Mouse (Mus musculus) brain, embryonic 14.5 days (tissue): Measurements from ENCODE around the gene Olfr693.

Experiments used
- CTCF ChIP-seq: fragments of 200-500 bp; IDR thresholded peaks from 2 replicates; pipeline ENCODE4 v1.5.1; 2012; ENCODE audit warnings: inconsistent platforms, mild to moderate bottlenecking, moderate library complexity, borderline replicate concordance; ENCODE audit not compliant: insufficient read depth, insufficient read length; ENCODE audit errors: extremely low read depth
- POLR2A ChIP-seq: fragments of 200-500 bp; IDR thresholded peaks from 2 replicates; pipeline ENCODE4 v1.6.1; 2012; ENCODE audit warnings: mild to moderate bottlenecking, inconsistent platforms, borderline replicate concordance; ENCODE audit not compliant: poor library complexity, insufficient read depth, insufficient read length, severe bottlenecking; ENCODE audit errors: extremely low read depth

GRCm38 (mm10) chr7:106711463-106711862, 31.1 kb upstream of the Olfr693 start:
- TF ChIP-seq CTCF (no peak), POLR2A (no peak)
